Mouse (Mus musculus): ENCODE data around the gene Bahcc1. TPM values are rescaled to one million over a fixed set of nuclear protein-coding genes. Genes with fewer than 3 reads are reported as not detected.

The Bahcc1 gene
- total and polyA plus RNA-seq, 2 experiments from 2014 or later = 3.5 to 13.1 TPM

DNA sequence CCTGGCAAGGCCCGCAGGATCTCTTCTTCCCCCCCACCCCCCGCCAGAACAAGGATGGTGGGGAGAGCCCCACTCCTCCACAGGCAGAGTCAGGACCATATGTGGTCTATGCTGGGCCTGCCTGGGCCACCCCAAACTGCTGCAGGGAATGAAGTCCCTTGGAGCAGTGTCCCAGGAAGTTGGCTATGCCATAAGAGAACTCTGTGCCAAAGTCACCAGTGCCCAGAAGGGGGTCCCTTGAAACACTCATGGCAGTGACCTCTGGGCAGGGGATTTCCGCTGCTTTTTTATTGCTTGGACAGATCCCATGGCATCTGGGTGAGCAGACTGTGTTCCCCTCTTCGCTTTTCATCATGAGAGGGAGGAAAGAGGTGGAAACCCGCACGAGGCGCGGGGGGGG, 22.8 kb downstream of the Bahcc1 start:
- Histone ChIP-seq H3K4me3 (ENCODE audit: low read depth, low read length) (no peak overlapping the region), H3K4me1 (ENCODE audit: control insufficient read depth, insufficient read depth) (peaks cover 80% of the 10 kb centered on the region), H3K9ac (replicated peaks; ENCODE audit: low read depth, low read length) (no peak overlapping the region), H3K4me2 (ENCODE audit: low read depth, low read length) (peak overlapping the region; percentile 10; the same call in 1 of the 2 replicates), H3K27ac (ENCODE audit: low read depth) (peak overlapping the region; percentile 70), H3K36me3 (replicated peaks; ENCODE audit: control insufficient read depth, insufficient read depth, low read length) (no peaks in the 10 kb centered on the region), H3K27me3 (ENCODE audit: control insufficient read depth, insufficient read depth, low read length) (no peaks in the 10 kb centered on the region), H3K9me3 (replicated peaks; ENCODE audit: control insufficient read depth, low read length) (no peaks in the 10 kb centered on the region)
- DNase-seq (ENCODE audit: low spot score) (no peak), ATAC-seq (ENCODE audit: insufficient read depth, low read depth) (no peak)
- 57% methylated on average over 8 of the region's 8 CpGs for WGBS
- TF ChIP-seq CTCF (IDR thresholded peaks at IDR 0.05; ENCODE audit: low read depth) (no peak), EP300 (IDR thresholded peaks at IDR 0.05; ENCODE audit: low read depth) (no peak)

DNA sequence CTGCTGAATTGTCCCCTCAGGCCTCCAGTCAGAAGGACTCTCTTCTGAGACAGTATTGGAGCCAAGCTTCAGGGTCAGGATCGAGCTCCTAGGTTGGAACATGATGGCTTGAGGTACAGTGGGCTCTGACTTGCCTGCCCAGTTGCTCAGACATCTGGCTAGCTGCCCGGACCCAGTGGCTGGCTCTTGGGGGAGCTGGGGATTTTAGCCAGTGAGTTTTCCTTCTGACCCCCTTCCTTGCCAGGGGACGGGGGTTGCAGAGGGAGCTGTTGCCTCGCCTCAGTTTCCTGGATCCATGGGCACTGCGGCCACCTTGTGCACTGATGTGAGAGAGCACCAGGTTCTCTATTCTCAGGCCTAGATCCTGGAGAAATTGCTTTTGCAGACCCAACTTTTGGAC, 23.4 kb downstream of the Bahcc1 start:
- Histone ChIP-seq H3K9ac (replicated peaks; ENCODE audit: low read depth, low read length) (no peak overlapping the region), H3K4me1 (ENCODE audit: control insufficient read depth, insufficient read depth) (peaks cover 80% of the 10 kb centered on the region), H3K27me3 (ENCODE audit: control insufficient read depth, insufficient read depth, low read length) (no peaks in the 10 kb centered on the region), H3K36me3 (replicated peaks; ENCODE audit: control insufficient read depth, insufficient read depth, low read length) (no peaks in the 10 kb centered on the region), H3K9me3 (replicated peaks; ENCODE audit: control insufficient read depth, low read length) (no peaks in the 10 kb centered on the region), H3K4me2 (ENCODE audit: low read depth, low read length) (no peak overlapping the region), H3K27ac (ENCODE audit: low read depth) (no peak overlapping the region), H3K4me3 (ENCODE audit: low read depth, low read length) (no peak overlapping the region)
- DNase-seq (ENCODE audit: low spot score) = no peak
- TF ChIP-seq CTCF (IDR thresholded peaks at IDR 0.05; ENCODE audit: low read depth) = no peak
- no peak for TF ChIP-seq EP300 (IDR thresholded peaks at IDR 0.05; ENCODE audit: low read depth)
- 56% methylated on average over 5 of the region's 5 CpGs for WGBS
- ATAC-seq (ENCODE audit: insufficient read depth, low read depth) = no peak

DNA sequence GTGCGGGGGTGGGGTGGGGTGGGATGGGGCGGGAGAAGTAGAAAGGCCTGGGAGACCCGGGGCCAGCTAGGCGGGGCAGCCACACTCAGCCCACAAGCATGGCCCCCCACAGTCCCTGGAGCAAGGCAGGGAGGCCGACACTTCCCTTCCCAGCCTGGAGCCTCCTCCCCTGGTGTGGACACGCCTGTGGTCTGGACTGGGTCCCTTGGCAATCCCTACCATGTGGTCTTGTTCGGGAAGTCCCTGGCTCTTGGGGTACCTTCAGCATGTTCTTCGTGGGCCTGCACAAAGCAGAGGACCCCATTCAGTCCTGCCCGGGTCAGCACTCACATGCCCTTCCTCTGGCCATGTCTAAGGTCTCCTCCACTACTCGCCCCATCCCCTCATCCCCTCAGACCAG, 23.8 kb downstream of the Bahcc1 start:
- TF ChIP-seq CTCF (IDR thresholded peaks at IDR 0.05; ENCODE audit: low read depth) (no peak), EP300 (IDR thresholded peaks at IDR 0.05; ENCODE audit: low read depth) (no peak)
- no peak overlapping the region for H3K9ac ChIP-seq (replicated peaks; ENCODE audit: low read depth, low read length)
- 60% methylated on average over 10 of the region's 10 CpGs for WGBS
- no peaks in the 10 kb centered on the region for H3K36me3 ChIP-seq (replicated peaks; ENCODE audit: control insufficient read depth, insufficient read depth, low read length)
- H3K27me3 ChIP-seq (ENCODE audit: control insufficient read depth, insufficient read depth, low read length) = no peaks in the 10 kb centered on the region
- no peak overlapping the region for H3K27ac ChIP-seq (ENCODE audit: low read depth)
- no peak overlapping the region for H3K4me2 ChIP-seq (ENCODE audit: low read depth, low read length)
- no peaks in the 10 kb centered on the region for H3K9me3 ChIP-seq (replicated peaks; ENCODE audit: control insufficient read depth, low read length)
- peaks cover 78% of the 10 kb centered on the region for H3K4me1 ChIP-seq (ENCODE audit: control insufficient read depth, insufficient read depth)
- no peak overlapping the region for H3K4me3 ChIP-seq (ENCODE audit: low read depth, low read length)
- DNase-seq (ENCODE audit: low spot score) (no peak), ATAC-seq (ENCODE audit: insufficient read depth, low read depth) (no peak)

DNA sequence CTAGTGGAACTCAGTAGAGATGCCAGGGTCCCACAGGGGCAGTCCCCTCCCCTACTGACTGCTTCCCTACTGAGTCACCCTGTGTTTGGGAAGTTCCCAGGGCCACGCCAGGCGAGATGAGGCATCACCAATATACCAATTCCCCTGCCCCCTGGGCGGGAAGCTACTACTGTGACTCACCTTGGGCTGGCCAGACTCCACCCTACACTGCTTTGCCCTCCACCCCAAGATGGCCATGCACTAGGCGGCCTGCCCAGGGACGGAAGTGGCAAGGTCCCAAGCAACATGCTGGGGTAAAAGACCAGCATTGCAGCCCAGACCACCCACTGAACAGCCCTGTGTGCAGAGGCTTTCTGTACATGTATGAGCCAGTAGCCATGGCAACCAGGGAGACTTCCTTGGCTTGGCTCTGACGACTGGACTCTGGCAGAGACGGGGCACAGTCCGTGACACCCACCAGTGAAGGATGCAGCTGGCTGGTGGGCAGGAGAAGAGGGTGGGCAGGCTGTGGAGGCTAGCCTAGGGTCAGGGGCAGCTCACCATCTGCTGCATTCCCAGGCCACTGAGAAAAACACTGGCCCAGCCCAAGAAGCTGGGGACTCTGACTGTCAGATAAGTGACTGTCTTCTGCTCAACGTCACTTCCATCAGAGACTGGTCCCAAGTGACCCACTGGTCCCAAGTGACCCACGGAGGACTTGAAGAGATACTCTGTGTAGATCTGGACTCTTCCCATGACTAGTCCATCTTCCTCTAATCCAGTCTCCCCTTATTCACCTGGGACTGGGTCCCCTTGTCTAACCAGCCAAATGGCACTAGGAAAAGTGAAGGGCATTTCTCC, 24.5 kb downstream of the Bahcc1 start:
- no peak overlapping the region for H3K4me2 ChIP-seq (ENCODE audit: low read depth, low read length)
- H3K9ac ChIP-seq (replicated peaks; ENCODE audit: low read depth, low read length) = no peak overlapping the region
- peaks cover 78% of the 10 kb centered on the region for H3K4me1 ChIP-seq (ENCODE audit: control insufficient read depth, insufficient read depth)
- no peaks in the 10 kb centered on the region for H3K27me3 ChIP-seq (ENCODE audit: control insufficient read depth, insufficient read depth, low read length)
- DNase-seq (ENCODE audit: low spot score) (no peak), ATAC-seq (ENCODE audit: insufficient read depth, low read depth) (no peak)
- H3K9me3 ChIP-seq (replicated peaks; ENCODE audit: control insufficient read depth, low read length) = no peaks in the 10 kb centered on the region
- 72% methylated on average over 10 of the region's 10 CpGs for WGBS
- H3K27ac ChIP-seq (ENCODE audit: low read depth) = no peak overlapping the region
- TF ChIP-seq CTCF (IDR thresholded peaks at IDR 0.05; ENCODE audit: low read depth) (no peak), EP300 (IDR thresholded peaks at IDR 0.05; ENCODE audit: low read depth) (no peak)
- H3K36me3 ChIP-seq (replicated peaks; ENCODE audit: control insufficient read depth, insufficient read depth, low read length) = no peaks in the 10 kb centered on the region
- H3K4me3 ChIP-seq (ENCODE audit: low read depth, low read length) = no peak overlapping the region

DNA sequence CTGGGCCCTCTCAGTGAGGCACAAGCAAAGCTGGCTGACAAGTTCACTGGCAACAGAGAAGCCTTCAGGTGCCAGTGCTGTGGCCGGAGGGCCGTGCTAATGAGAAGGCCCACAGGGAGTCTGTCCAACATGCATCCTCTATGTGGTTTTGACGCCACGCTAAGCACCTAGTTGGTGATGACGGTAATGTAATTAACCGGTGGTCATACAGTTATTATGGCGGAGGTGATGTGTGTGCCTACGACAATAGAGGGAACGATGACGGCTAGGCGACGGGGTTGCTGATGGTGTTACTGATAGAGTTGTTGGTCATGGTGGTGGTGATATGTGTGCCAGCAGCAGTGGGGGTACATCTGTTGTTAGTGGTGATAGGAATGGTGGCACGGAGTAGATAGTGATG, 25.2 kb downstream of the Bahcc1 start:
- no peak for DNase-seq (ENCODE audit: low spot score)
- 94% methylated on average over 13 of the region's 13 CpGs for WGBS
- TF ChIP-seq CTCF (IDR thresholded peaks at IDR 0.05; ENCODE audit: low read depth) (no peak), EP300 (IDR thresholded peaks at IDR 0.05; ENCODE audit: low read depth) (no peak)
- Histone ChIP-seq H3K9me3 (replicated peaks; ENCODE audit: control insufficient read depth, low read length) (no peaks in the 10 kb centered on the region), H3K4me1 (ENCODE audit: control insufficient read depth, insufficient read depth) (peaks cover 72% of the 10 kb centered on the region), H3K27me3 (ENCODE audit: control insufficient read depth, insufficient read depth, low read length) (no peaks in the 10 kb centered on the region), H3K9ac (replicated peaks; ENCODE audit: low read depth, low read length) (no peak overlapping the region), H3K4me2 (ENCODE audit: low read depth, low read length) (no peak overlapping the region), H3K4me3 (ENCODE audit: low read depth, low read length) (no peak overlapping the region), H3K36me3 (replicated peaks; ENCODE audit: control insufficient read depth, insufficient read depth, low read length) (no peaks in the 10 kb centered on the region), H3K27ac (ENCODE audit: low read depth) (no peak overlapping the region)
- ATAC-seq (ENCODE audit: insufficient read depth, low read depth) = no peak
